Mouse (Mus musculus) retina, adult 2 months (tissue): Measurements from ENCODE around the gene Tubb2b.

Experiments used
- DNase-seq: peaks from one replicate; pipeline ENCODE4 v3.0.0-alpha.2; 2012; ENCODE audit warnings: low read depth, low spot score

Gene Tubb2b

DNA sequence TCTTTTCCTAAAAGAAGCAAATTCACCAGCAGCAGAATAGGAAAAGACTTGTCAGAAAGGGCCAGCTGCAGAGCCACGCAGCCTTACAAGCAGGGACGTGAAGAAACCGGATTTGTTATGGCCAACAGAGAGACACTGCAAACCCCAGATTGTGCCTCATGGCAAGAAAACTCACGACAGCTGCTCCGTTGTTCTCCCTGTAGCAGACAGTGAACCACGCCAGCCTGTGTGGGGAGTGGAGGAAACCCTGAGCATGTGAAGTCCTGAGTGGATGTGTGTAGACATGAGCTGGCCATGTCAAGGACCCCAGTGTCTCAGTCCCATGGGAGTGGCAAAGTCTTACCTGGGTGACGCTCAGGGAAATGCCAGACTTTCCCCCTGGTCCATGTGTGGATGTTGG lies 6.3 kb upstream of the Tubb2b start:
- DNase-seq: no peak

GRCm38 (mm10) chr13:34134276-34134675 lies 4.0 kb upstream of the Tubb2b start:
- no peak for DNase-seq

- DNase-seq: no peak
Observed at GRCm38 (mm10) chr13:34133326-34134071, 3.2 kb upstream of the Tubb2b start.

GRCm38 (mm10) chr13:34132875-34133274 lies 2.6 kb upstream of the Tubb2b start:
- DNase-seq: no peak

DNA sequence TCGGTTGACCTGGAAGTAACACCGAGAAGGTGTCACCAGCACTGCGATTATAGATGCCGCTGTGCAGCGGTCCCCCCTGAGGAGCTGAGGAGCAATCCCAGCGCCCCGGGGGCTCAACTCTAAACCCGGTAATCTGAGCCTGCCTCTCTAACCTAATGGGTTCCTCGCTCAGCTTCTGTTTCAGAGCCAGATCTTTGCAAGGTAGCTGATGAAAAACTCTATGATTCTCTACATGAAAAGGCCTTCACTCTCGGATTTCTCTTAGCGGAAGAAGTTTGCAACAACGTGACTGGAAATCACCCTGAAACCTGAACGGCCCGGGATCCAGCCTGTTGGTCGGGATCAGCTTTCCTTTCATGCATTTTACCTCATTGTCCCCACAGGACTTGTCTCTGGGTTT lies 2.0 kb upstream of the Tubb2b start:
- DNase-seq: no peak

GRCm38 (mm10) chr13:34131708-34132060 lies 1.4 kb upstream of the Tubb2b start:
- no peak for DNase-seq

DNA sequence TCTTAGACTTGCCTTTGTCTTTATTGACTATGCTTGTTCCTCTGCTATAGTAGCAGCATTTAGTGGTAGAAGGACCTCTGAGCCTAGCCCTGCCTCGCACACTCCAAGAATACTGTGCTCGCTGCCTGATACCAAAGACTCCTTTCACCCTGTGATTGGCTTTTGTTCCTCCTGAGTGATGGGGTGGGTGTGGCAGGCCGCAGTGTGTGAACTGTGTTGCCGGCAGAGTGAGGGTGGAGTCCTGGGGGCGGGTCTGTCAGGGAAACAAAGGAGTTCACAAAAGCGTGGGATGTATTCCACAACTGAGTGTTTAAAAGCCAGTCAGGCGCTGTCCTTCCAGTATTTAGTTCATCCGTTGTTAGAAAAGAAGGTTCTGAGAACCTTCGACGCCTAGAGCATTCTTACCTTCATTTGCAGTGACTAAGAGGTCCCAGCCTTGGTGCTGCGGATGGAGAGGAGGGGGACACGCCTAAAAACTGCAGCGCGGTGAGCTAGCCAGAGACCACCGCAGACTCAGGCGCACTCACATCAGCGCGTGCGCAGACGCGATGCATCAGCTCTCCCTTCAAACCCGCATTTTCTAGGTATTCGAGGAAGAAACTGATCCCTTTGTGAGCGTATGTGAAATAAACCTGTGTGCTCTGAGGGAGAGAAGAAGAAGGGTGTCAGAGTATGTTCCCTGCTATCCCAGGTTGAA lies 893 bp upstream of the Tubb2b start:
- no peak for DNase-seq

- DNase-seq: no peak
Observed at GRCm38 (mm10) chr13:34129485-34130225, 611 bp downstream of the Tubb2b start.

DNA sequence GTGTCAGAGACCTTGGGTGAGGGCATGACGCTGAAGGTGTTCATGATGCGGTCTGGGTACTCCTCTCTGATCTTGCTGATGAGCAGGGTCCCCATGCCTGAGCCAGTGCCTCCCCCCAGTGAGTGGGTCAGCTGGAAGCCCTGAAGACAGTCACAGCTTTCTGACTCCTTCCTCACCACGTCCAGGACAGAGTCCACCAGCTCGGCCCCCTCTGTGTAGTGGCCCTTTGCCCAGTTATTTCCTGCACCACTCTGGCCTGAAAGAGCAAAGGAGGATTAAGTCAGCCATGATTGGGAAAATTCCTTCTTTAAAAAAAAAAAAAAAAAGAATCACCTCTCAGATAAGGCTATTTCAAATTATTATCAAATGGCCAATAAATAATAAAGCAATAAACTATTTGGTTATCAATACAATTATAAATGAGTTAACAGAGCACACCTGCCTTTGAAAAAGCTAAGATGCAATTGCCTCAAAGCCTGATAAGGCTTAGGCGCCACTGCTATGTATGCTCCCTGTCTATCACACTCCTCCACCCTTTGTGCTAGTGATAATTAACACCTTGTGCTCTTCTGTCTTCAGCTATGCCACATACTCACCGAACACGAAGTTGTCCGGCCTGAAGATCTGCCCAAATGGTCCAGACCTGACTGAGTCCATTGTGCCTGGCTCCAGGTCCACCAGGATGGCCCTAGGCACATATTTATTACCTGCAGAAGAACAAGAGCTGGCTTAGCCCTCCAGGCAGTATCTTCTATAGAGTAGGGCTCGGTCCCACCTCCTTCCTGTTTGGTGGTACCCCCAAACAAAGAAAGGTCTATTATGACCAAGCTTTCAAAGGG lies 1.8 kb downstream of the Tubb2b start:
- DNase-seq: no peak

DNA sequence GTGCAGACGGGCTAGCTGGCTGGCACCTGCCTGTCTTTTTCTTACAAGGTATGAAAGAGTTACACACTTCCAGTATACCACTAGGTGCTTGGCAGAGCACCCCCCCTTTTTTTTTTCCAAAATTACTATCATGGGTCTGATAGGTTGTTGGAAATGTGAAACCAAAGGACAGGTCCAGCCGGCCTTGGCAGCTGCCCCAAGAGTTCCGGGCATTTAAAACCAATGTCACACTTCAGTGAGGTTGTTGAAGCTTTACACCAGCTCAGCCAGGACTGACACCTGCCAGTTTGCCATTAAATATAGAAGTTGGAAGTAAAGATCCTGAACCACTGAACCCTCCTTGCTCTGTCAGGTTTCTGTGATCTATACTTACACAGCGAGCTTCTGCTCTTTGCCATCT lies 4.6 kb downstream of the Tubb2b start:
- no peak for DNase-seq

DNA sequence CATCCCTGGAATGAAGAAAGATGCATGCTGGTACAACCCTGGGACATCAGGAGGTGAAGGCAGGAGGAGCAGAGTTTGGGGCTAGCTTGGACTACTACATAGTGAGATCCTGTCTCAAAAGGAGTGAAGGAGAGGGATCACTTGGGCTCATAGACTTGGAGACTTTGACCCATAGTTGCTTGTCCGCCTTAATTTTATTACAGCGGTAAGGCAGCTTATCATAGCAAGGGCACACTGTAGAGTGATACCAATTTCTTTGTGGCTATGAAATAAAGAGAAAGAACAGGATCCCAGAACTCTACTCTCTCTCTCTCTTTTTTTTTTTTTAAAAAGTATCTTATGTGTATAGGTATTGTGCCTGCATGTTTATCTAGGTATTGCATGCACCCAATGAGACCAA lies 9.7 kb downstream of the Tubb2b start:
- DNase-seq: no peak

DNA sequence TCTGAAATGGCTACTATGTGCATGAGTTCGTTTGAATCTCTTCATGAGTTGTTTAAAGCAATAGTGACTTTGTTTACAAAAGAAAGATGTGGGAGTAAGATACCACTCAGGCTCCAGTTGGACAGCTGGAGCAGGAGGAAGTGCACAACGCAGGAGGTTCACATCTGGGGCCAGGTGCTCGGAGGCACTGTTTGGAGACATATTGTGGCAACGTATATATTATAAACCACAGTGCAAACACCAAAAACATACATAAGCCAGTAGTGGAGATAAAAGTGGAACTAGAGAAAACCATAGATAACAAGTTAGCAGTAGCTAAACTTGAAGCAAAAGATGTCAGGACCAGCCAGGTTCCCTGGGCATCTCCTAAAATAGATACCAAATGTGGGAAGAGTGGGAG lies 10.9 kb downstream of the Tubb2b start:
- DNase-seq: no peak

DNA sequence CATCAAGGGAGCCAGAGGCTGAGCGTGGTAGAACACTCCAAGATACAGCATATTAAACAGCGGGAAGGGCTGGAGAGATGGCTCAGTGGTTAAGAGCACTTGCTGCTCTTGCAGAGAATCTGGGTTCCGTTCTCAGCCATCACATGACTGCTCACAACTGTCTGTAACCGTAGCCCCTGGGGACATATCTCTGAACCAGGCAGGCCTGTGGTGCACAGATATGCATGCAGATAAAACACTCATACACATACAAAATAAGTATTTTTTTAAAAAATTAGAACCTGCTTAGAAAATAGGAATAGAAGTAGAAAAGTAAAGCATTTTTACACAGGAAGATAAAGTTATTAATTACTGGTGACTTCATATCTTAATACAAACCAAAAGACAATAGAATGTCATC lies 11.4 kb downstream of the Tubb2b start:
- no peak for DNase-seq

GRCm38 (mm10) chr13:34116508-34116907 lies 13.8 kb downstream of the Tubb2b start:
- DNase-seq: no peak

- DNase-seq: no peak
Observed at GRCm38 (mm10) chr13:34114654-34115053, 15.6 kb downstream of the Tubb2b start.

DNA sequence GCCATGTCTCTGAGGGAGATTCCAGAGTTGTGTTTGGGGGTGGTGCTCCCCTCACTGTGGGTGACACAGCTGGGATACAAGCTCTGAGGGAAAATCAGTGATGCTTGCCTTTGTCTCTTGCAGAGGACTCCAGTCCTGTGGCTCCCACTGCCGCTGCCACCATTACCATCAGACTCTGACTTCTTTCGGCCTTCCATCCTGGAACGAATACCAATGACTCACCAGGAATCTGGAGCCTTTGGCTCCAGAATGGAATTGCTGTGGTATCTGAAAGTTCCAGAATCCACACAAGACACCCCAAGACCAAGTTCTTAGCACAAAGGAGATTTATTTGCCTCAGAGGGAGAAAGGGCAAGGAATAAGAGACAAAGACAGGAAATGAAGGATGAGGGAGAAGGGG lies 17.2 kb downstream of the Tubb2b start:
- DNase-seq: no peak

- DNase-seq: no peak
Observed at GRCm38 (mm10) chr13:34112369-34113081, 17.7 kb downstream of the Tubb2b start.

DNA sequence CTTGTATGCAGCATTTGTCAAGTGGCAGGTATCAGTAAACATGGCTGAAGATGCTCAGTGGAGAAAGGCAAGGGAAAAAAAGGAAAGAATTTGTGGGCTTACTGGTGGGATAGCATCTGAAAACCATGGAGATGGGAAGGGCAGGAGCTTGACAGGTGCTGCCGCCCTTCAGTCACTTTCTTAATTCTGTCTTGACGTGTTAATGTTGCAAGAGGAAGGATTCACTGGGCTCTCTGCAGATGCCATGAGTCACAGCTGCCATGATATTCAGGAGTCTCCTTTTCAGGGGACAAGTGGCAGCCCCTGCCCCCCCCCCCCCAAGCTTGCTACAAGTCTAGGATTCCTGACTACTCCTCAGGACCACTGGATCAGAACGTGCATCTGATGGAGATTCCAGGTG lies 18.4 kb downstream of the Tubb2b start:
- no peak for DNase-seq

DNA sequence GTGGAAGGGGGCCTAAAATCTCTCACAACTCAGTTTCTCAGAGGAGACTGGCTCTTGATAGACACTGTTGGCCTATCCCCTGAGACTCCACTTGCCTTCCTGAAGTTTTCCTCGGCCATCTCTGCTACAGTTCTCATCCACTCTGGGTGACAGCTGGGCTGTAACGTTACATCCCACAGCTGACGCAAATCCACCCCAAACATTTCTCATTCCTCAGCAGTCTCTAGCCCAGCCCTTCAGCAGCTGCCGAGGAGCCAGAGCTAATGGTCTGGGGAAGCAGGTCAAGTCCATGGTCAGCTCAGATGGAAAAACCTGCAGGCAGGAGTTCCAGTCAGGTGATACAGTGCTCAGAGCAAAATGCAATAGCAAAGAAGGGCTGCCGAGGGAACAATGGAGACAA lies 19.2 kb downstream of the Tubb2b start:
- DNase-seq: no peak

GRCm38 (mm10) chr13:34109677-34110058 lies 20.6 kb downstream of the Tubb2b start:
- no peak for DNase-seq

GRCm38 (mm10) chr13:34109035-34109676 lies 21.1 kb downstream of the Tubb2b start:
- DNase-seq: no peak
